Mouse (Mus musculus): ENCODE results near the gene Fam120b. TPM values are rescaled to one million over a fixed set of nuclear protein-coding genes. Genes with fewer than 3 reads are reported as not detected.

Fam120b gene
- total and polyA plus RNA-seq, 3 experiments: 17.2 to 19.5 (median 18.1) TPM

GRCm38 (mm10) chr17:15434748-15435147 is 38.7 kb downstream of the Fam120b start:
- Histone ChIP-seq H3K9me3 (replicated peaks; ENCODE audit: low read length) (no peaks in the 10 kb centered on the region), H3K79me2 (replicated peaks; ENCODE audit: control insufficient read depth, extremely low read depth, insufficient read depth, poor library complexity, severe bottlenecking) (no peaks in the 10 kb centered on the region), H3K4me2 (ENCODE audit: insufficient read depth, low read depth, poor library complexity, severe bottlenecking) (no peak overlapping the region), H3K4me1 (ENCODE audit: control insufficient read depth in 1 of 2, insufficient read depth in 2 of 2) (peaks cover 14 to 25% of the 10 kb centered on the region in 2 experiments), H3K36me3 (replicated peaks in 1 of 2; ENCODE audit: control insufficient read depth in 1 of 2, insufficient read depth in 1 of 2, low read length in 1 of 2) (peaks cover 14 to 38% of the 10 kb centered on the region in 2 experiments), H3K27ac (ENCODE audit: insufficient read depth, low read depth) (no peak overlapping the region), H3K4me3 (replicated peaks in 1 of 3; ENCODE audit: low read depth in 2 of 3, low read length in 2 of 3, poor library complexity in 1 of 3) (no peak overlapping the region), H3K27me3 (replicated peaks) (no peaks in the 10 kb centered on the region), H3K9ac (ENCODE audit: insufficient read depth, low read depth) (no peak overlapping the region)
- no peak for DNase-seq (ENCODE audit: extremely low read depth)
- TF ChIP-seq JUN (IDR thresholded peaks at IDR 0.05; ENCODE audit: insufficient read depth, low read depth, low read length) (no peak), ZNF384 (IDR thresholded peaks at IDR 0.05; ENCODE audit: low read depth, low read length) (no peak), CTCF (conservative IDR thresholded peaks at IDR 0.05 in 1 of 2, IDR thresholded peaks at IDR 0.05 in 1 of 2; ENCODE audit: low read depth in 2 of 2, low read length in 2 of 2) (no peak), MEF2A (IDR thresholded peaks at IDR 0.05; ENCODE audit: borderline replicate concordance, low read depth, low read length) (no peak), TBP (conservative IDR thresholded peaks at IDR 0.05; ENCODE audit: low read depth, low read length) (no peak), POLR2AphosphoS2 (IDR thresholded peaks at IDR 0.05; ENCODE audit: low read depth, low read length) (no peak), ZC3H11A (IDR thresholded peaks at IDR 0.05; ENCODE audit: low read depth, low read length) (no peak), E2F4 (IDR thresholded peaks at IDR 0.05; ENCODE audit: insufficient replicate concordance, low read depth, low read length) (no peak), NRF1 (IDR thresholded peaks at IDR 0.05; ENCODE audit: low read depth, low read length) (no peak), ELF1 (IDR thresholded peaks at IDR 0.05; ENCODE audit: low read depth, low read length) (no peak), PAX5 (IDR thresholded peaks at IDR 0.05; ENCODE audit: low read length) (no peak), ZKSCAN1 (IDR thresholded peaks at IDR 0.05; ENCODE audit: borderline replicate concordance, low read depth, low read length) (no peak), CHD2 (IDR thresholded peaks at IDR 0.05; ENCODE audit: low read length) (no peak)
- in situ Hi-C loops (cut with MboI; ENCODE audit: low pct_ligation_motif_present, low pct_unique_long_range_greater_than_20kb, low sequenced_read_pairs) (no loop called here), dilution Hi-C loops (cut with MboI; ENCODE audit: extremely low pct_ligation_motif_present, extremely low pct_unique_long_range_greater_than_20kb, low sequenced_read_pairs) (no loop called here)

- H3K27me3 ChIP-seq (replicated peaks): no peaks in the 10 kb centered on the region
- H3K4me1 ChIP-seq (ENCODE audit: control insufficient read depth in 1 of 2, insufficient read depth in 2 of 2): peaks cover 5 to 11% of the 10 kb centered on the region in 2 experiments
- in situ Hi-C loops (cut with MboI; ENCODE audit: low pct_ligation_motif_present, low pct_unique_long_range_greater_than_20kb, low sequenced_read_pairs): no loop called here
- H3K9me3 ChIP-seq (replicated peaks; ENCODE audit: low read length): no peaks in the 10 kb centered on the region
- peak; percentile 16 for DNase-seq (ENCODE audit: extremely low read depth)
- H3K4me2 ChIP-seq (ENCODE audit: insufficient read depth, low read depth, poor library complexity, severe bottlenecking): no peak overlapping the region
- H3K27ac ChIP-seq (ENCODE audit: insufficient read depth, low read depth): no peak overlapping the region
- no peak overlapping the region for H3K4me3 ChIP-seq (replicated peaks in 1 of 3; ENCODE audit: low read depth in 2 of 3, low read length in 2 of 3, poor library complexity in 1 of 3)
- H3K79me2 ChIP-seq (replicated peaks; ENCODE audit: control insufficient read depth, extremely low read depth, insufficient read depth, poor library complexity, severe bottlenecking): no peaks in the 10 kb centered on the region
- no peak for TF ChIP-seq KAT2A (IDR thresholded peaks at IDR 0.05; ENCODE audit: insufficient replicate concordance, low read length)
- peak; percentile 40; the same call in 1 of the 2 replicates for TF ChIP-seq EP300 (IDR thresholded peaks at IDR 0.05; ENCODE audit: low read length)
- no peaks in the 10 kb centered on the region for H3K36me3 ChIP-seq (replicated peaks in 1 of 2; ENCODE audit: control insufficient read depth in 1 of 2, insufficient read depth in 1 of 2, low read length in 1 of 2)
- dilution Hi-C loops (cut with MboI; ENCODE audit: extremely low pct_ligation_motif_present, extremely low pct_unique_long_range_greater_than_20kb, low sequenced_read_pairs): no loop called here
- H3K9ac ChIP-seq (ENCODE audit: insufficient read depth, low read depth): no peak overlapping the region
Measured at GRCm38 (mm10) chr17:15440067-15440462, 44.1 kb downstream of the Fam120b start.
